Mouse (Mus musculus) olfactory bulb, adult 2 months (tissue): ENCODE data around the gene Cib2.

ENCODE experiments used
- CTCF ChIP-seq: fragments of 200-500 bp; IDR thresholded peaks from 2 replicates; pipeline ENCODE4 v1.5.1; 2012; ENCODE audit warnings: low read depth, mild to moderate bottlenecking, low read length, moderate library complexity; ENCODE audit not compliant: insufficient read depth
- POLR2A ChIP-seq: fragments of 200-500 bp; IDR thresholded peaks from 2 replicates; pipeline ENCODE4 v1.6.1; 2012; ENCODE audit warnings: mild to moderate bottlenecking, low read depth, low read length, moderate library complexity; ENCODE audit not compliant: insufficient read depth

DNA sequence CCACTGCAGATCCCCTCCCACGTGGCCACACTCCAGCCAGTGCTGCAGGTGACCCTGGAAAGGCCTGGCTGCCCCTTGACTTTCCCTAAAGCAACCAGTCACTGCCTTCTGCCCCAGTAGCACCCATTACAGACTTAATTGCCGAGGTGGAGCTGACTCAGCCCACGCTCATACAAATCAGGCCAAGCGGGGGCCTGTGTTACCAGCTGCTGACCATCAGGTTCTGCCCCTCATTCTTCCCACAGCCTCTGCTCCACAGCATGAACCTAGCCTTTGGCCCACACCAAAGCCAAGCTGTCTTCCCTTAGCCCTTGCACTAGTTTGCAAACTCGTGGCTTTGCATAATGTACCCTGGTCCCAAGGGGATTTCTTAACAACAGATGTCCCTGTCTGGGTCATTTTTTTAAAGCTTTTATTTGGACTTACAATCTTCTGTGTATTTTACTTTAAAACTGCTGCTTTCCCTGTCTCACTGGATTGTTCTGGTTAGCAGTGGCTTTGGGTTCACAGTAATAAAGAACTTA is 44.2 kb upstream of the Cib2 start:
- TF ChIP-seq CTCF (no peak), POLR2A (no peak)
